Mouse (Mus musculus) brain, adult 2 months (tissue): ENCODE results near the gene Scnn1a.
A peak's percentile ranks its signal among the peaks of the same experiment; 100 is the strongest.

ENCODE experiments used
- DNase-seq: peaks from one replicate; pipeline ENCODE4 v3.0.0; 2011; ENCODE audit warnings: low read depth, low spot score

Scnn1a gene

GRCm38 (mm10) chr6:125342198-125342597 is 21.7 kb downstream of the Scnn1a start:
- no peak for DNase-seq

GRCm38 (mm10) chr6:125344084-125344483 is 23.6 kb downstream of the Scnn1a start:
- no peak for DNase-seq

GRCm38 (mm10) chr6:125344866-125345265 is 24.4 kb downstream of the Scnn1a start:
- no peak for DNase-seq

DNA sequence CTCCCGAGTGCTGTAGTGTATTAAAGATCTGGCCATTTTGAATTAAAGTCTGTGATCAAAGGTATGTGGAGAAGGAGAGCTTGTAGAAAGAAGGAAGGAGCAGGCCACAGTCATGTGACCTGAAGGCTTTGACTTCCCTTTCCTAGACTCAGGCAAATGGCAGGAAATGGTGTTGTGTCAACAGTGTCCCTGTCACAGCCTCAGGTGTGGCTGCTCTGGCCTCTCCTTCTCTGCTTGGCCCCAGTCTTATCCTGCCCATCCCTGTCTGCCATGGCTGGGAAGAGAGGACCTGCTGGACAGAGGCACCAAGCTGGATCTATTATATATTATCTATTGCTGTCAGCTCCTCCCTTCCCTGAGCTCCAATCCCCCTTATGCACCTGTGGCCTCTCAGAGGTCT is 25.2 kb downstream of the Scnn1a start:
- no peak for DNase-seq

DNA sequence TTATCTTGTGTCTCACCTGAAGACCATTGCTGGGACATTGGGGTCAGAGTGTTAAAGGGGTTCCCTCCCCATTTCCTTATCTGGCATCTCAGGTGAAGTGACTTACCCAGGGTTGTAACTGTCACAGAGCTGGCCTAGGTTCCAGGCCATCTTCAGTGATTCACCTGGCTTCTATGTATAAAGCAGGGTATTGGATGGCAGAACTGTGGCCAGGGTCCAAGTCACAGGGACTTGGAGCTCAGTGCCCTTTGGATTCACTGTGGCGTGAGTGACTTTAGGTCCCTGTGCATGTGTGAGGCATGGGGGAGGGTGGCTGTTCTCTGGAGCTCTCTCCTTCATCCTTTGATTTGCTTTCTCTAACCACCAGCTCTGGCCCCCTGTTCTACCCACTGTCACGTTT is 25.6 kb downstream of the Scnn1a start:
- no peak for DNase-seq

DNA sequence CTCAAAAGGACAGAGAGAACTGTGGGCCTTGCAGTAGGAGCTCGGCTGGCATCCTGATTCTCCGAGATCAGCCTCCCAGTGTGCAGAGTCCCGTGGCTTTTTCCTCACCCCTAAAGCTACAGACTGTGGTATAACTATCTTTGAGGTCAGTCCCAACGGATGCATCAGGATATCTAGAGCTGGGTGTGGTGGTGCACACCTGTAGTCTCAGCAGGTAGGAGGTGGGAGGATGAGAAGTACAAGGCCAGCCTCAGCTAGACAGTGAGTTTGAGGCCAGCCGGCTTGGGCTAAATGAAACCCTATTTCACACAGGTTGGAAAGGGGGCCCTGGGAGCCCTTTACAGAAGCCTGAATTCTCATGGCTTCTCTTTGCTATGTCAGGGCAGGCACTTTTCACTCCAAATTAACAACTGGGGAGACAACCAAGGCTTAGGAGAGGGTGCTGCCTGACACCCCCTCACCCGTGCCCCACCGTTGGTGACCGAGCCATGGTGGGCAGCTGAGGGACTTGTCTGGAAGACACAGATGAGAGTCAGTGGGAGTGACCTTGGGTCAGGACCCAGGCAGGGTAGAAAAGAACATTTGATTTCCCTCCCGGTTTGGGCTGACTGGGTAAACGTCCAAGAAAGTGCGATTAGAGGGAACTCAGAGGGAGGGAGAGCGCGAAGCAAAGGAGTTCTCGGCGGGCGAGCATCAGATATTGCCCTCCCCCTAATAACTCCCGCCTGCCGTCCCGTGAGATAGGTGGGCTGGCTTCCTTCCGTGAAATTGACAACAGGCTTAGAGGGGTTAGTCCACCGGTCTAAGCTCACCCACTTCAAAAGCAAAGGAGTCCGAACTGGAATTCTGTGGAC is 28.5 kb downstream of the Scnn1a start, which contains the start of gene Tnfrsf1a:
Gene Tnfrsf1a (plus strand): TSS at position 642 of the 854 bp plus-strand sequence.
- DNase-seq: no peak

GRCm38 (mm10) chr6:125349575-125350230 is 29.2 kb downstream of the Scnn1a start:
- DNase-seq: peak; percentile 39

DNA sequence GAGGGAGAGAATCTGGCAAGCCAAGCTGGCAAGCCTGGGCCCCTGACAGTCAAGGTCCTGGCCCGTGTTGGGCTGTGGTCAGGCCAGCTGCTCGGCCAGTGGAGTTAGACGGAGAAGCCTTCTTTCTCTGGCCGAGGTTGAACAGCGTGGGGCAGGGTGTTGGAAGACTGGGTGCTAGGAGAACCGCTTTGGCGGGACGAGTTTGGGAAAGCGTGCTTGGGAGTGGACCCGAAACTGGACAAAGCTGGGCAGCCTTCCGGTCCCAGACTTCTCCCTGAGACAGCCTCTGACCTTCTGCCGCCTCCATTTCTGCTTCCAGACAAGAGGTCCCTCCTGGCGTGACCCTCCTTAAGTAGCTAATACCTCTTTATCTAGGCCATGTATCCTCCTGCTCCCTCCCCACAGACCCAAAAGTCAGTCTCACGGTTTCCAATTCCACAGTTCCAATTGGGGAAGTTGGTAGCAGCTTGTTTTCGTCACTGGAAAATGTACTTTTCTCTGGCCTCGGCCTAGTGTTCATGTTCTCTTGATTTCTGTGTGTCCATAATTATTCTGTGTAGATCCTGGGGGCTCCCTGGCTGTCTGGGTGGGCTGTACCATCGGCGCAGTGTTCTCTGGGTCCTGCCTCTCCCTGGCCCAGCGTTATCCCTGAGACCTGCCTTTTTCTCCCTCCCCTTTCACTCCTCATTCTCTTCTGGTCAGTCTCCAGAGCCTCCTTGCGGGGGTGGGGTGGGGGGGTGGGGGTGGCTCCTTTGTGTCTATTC is 30.0 kb downstream of the Scnn1a start:
- no peak for DNase-seq

DNA sequence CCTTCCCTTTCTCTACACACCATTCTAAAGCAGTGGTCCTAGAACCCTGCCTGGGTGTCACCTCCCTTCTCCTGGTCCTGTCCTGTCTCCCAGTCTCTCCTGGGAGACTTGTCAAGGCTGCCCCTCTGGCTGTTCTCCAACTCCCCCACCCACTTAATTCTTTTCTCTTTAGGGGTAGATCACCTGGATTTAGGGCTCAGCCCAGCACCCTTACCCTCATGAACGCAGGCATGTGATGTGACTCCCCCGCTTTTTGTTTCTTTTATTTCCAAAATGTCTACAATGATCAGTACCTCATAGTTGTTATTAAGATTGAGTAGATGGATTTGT is 30.5 kb downstream of the Scnn1a start:
- no peak for DNase-seq

GRCm38 (mm10) chr6:125351368-125352045 is 31.0 kb downstream of the Scnn1a start:
- DNase-seq: no peak

- DNase-seq: no peak
These were observed 31.6 kb downstream of the Scnn1a start for GRCm38 (mm10) chr6:125352046-125352384.

GRCm38 (mm10) chr6:125352811-125353210 is 32.4 kb downstream of the Scnn1a start:
- peak; percentile 22 for DNase-seq

- DNase-seq: no peak
These were observed 32.8 kb downstream of the Scnn1a start for GRCm38 (mm10) chr6:125353221-125353620.

DNA sequence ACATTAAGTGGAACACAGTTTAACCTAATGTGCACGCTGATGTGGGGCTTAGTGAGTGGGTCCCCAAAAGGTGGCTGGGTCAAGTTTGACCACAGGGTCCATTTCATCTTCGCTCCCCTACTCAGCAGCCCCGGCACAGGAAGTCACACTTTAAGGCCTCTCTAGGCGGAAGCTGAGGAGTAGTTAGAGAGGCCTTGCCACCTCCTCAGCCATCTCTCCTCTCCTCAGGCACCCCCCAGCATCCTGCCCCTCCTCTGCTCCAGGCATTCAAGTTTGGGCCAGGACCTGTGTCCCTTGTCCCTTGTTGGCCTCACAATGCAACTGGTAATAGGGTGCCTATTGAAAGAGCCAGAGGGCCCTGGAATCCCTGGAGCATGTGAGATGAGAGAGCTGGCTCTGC is 33.2 kb downstream of the Scnn1a start:
- no peak for DNase-seq

- DNase-seq: peak; percentile 72
These were observed 34.1 kb downstream of the Scnn1a start for GRCm38 (mm10) chr6:125354352-125355151.

DNA sequence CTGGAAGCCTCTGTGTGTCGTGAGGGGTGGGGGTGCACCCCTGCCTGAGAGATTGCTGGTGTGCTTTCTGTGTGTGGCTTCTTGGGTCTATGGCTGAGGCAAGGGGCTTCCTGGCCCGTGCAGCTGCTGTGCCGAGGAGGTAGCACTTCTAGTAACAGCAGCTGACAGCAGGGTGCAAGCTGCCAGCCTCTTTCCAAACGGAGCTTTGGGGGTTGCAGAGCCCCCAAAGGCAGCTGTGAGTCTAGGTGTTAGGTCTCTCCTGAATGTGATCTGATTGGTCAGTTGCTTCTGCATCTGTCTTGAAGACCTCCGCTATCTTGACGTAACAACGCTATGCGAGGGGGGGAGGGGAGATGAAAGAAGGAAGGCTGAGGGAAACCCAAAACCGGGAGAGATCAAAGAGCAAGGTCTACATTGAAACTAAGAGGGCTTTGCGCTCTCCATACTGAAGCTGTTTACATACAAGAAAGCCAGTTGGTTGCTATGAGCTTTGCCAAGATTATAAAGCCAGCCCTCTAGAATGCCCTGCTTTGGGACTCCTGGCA is 34.8 kb downstream of the Scnn1a start:
- DNase-seq: no peak

DNA sequence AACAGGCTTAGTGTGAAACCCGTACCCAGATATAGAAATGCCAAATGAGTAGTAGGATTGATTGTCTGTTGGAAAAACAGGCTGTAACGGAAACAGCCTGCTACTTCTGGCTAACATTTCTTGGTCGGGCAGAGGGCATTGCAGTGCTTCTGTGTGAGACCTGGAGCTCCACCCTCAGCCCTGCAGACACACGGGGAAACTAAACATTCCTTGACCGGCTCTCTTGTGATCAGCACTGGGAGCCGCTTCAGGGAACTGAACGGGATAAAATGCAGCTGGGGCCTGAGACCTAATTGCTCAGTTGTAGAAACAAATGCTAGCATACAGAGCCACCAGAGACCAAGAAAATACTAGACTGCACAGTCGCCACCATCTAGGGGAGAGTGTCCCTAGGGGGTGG is 35.8 kb downstream of the Scnn1a start:
- no peak for DNase-seq

- DNase-seq: peak; percentile 35
These were observed 36.9 kb downstream of the Scnn1a start for GRCm38 (mm10) chr6:125357334-125357733.

- DNase-seq: no peak
These were observed 39.5 kb downstream of the Scnn1a start for GRCm38 (mm10) chr6:125359999-125360398.

DNA sequence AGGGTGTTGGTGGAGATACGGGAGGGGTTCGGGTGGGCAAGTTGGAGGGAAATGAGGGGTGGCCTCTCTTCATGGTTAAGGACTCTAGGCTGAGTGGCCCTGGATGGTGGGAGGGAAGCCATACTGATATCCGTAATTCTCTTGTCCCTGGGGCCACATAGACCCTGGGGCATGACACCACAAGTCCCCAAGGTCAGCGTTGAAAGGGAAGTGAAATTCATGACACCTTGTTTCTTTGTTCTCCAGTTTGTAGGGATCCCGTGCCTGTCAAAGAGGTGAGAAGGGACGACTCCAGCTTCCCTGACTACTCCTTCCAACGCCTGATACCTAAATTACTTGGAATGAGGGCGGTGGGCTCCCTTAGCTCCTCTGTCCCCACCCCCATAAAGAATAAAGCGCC is 40.4 kb downstream of the Scnn1a start:
- DNase-seq: no peak
